26 mouse cellular contexts compared by ENCODE assay signal in the genomic region with DNA sequence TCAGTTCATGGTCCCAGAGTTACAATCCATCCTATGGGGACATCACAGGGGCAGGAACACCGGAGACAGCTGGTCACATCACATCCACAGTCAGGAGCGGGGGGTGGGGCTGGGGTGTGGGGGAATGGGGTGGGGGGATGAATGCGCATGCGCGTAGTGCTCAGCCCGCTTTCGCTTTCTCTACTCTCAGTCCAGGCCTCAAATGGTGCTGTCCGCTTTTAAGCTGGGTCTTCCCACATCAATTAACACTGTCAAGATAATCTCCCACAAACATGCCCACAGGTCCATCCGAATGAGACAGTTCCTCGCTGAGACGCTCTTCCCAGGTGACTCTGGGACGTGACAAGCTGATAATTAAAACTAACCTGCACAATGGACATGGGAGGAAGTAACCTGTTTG. TPM values are rescaled to one million over a fixed set of nuclear protein-coding genes. Genes with fewer than 3 reads are reported as not detected.
DNase-seq lines count a peak whose midpoint lies in the region; ATAC-seq lines count a peak whose summit lies in the region.
"Had no signal": no experiment of that assay in that cellular context is flagged by ENCODE, and none has a peak within 500 bp of the region (broad histone marks: within the 10 kb centered on the region; RNA-seq: fewer than 3 reads in every experiment).

No protein-coding gene starts in this region.

- H3K27ac ChIP-seq in hindbrain, embryonic 16.5 days (ENCODE audit: low read depth, low read length), result no peak overlapping the region
- no peak overlapping the region for H3K27ac ChIP-seq in hindbrain, embryonic 13.5 days
- H3K27ac ChIP-seq: embryonic facial prominence, embryonic 13.5 days; forebrain, embryonic 12.5 days; heart, embryonic 10.5 days; hindbrain, embryonic 12.5 days had no signal

- H3K9ac ChIP-seq in hindbrain, embryonic 16.5 days (ENCODE audit: low read depth, low read length), result 0 out of 2 replicates have a peak overlapping the region, but pooled peaks have one; percentile 1
- no peak overlapping the region for H3K9ac ChIP-seq in hindbrain, embryonic 13.5 days
- H3K9ac ChIP-seq: embryonic facial prominence, embryonic 13.5 days; forebrain, embryonic 12.5 days; hindbrain, embryonic 12.5 days had no signal

- no peaks in the 10 kb centered on the region for H3K4me1 ChIP-seq in hindbrain, embryonic 16.5 days (ENCODE audit: control insufficient read depth, insufficient read depth, low read depth, low read length)
- peaks cover 11% of the 10 kb centered on the region; the same call in 1 of the 2 replicates for H3K4me1 ChIP-seq in hindbrain, embryonic 13.5 days (replicated peaks)

- DNase-seq in thymus, postnatal 0 days (ENCODE audit: low spot score), result peak; percentile 33
- DNase-seq in thymus, postnatal 25 days, result no peak
- peak; percentile 55 for DNase-seq in induced T-regulatory cell, adult 2 months (ENCODE audit: low read depth)
- DNase-seq in left cerebral cortex, postnatal 25 days (ENCODE audit: low spot score in 2 of 2), result no peak
- DNase-seq in layer of hippocampus, postnatal 14 days (ENCODE audit: low spot score in 2 of 2), result no peak
- DNase-seq: adrenal gland, postnatal 25 days; B cell, adult 2 months; cerebellum, adult 18-20 months; cerebellum, adult 9-11 months; cerebellum, postnatal 36 days; gastrocnemius, postnatal 10 days; heart, adult 18-20 months; heart, postnatal 10 days; heart, postnatal 4 days had no signal

- no peaks in the 10 kb centered on the region for H3K9me3 ChIP-seq in hindbrain, embryonic 16.5 days (ENCODE audit: control insufficient read depth, low read length)
- H3K9me3 ChIP-seq in hindbrain, embryonic 13.5 days, result no peaks in the 10 kb centered on the region
- H3K9me3 ChIP-seq: heart, embryonic 10.5 days had no signal

- 71% methylated on average over 12 of the region's 12 CpGs for WGBS in hindbrain, embryonic 16.5 days
- 75% methylated on average over 12 of the region's 12 CpGs for WGBS in hindbrain, embryonic 13.5 days

- no peak overlapping the region for H3K4me2 ChIP-seq in hindbrain, embryonic 16.5 days (ENCODE audit: low read length)
- H3K4me2 ChIP-seq in hindbrain, embryonic 13.5 days, result no peak overlapping the region
- H3K4me2 ChIP-seq: embryonic facial prominence, embryonic 13.5 days; forebrain, embryonic 12.5 days; hindbrain, embryonic 12.5 days had no signal

- intact Hi-C loops in left cerebral cortex, postnatal 25 days (cut with DNase I), result loop anchor here (5.0 kb wide), 2 partner anchors 426 to 506 kb away; no protein-coding TSS in a partner anchor

- H3K4me3 ChIP-seq in hindbrain, embryonic 16.5 days (ENCODE audit: low read length), result no peak overlapping the region
- H3K4me3 ChIP-seq in hindbrain, embryonic 13.5 days, result no peak overlapping the region
- H3K4me3 ChIP-seq: embryonic facial prominence, embryonic 13.5 days; forebrain, embryonic 12.5 days; heart, embryonic 10.5 days; hindbrain, embryonic 12.5 days had no signal

- H3K36me3 ChIP-seq in hindbrain, embryonic 16.5 days (ENCODE audit: control insufficient read depth, insufficient read depth, low read length), result no peaks in the 10 kb centered on the region
- no peaks in the 10 kb centered on the region for H3K36me3 ChIP-seq in hindbrain, embryonic 13.5 days
- H3K36me3 ChIP-seq: embryonic facial prominence, embryonic 13.5 days; forebrain, embryonic 12.5 days; heart, embryonic 10.5 days; hindbrain, embryonic 12.5 days had no signal

- H3K27me3 ChIP-seq in hindbrain, embryonic 16.5 days (replicated peaks; ENCODE audit: control insufficient read depth, insufficient read depth, low read length), result no peaks in the 10 kb centered on the region
- no peaks in the 10 kb centered on the region for H3K27me3 ChIP-seq in hindbrain, embryonic 13.5 days
- H3K27me3 ChIP-seq: hindbrain, embryonic 12.5 days had no signal

- no peak for ATAC-seq in hindbrain, embryonic 16.5 days
- ATAC-seq in hindbrain, embryonic 13.5 days (ENCODE audit: low FRiP score), result no peak
- ATAC-seq: activated CD4-positive, CD25-positive, alpha-beta regulatory T cell, adult 4 months; forebrain, embryonic 16.5 days had no signal

RNA-seq across cellular contexts. Expression of gene Myl10, which starts 15.2 kb away (rescaled TPM):
- polyA plus RNA-seq in hindbrain, embryonic 16.5 days (2015; fragmentation: Nextera tagmentation; extraction: Ambion mirVana), result not detected in 2 replicates
- not detected in 2 replicates for polyA plus RNA-seq in hindbrain, embryonic 13.5 days (2015; fragmentation: Nextera tagmentation; extraction: Ambion mirVana)
- 21.7 and 24.2 TPM in 2 replicates for polyA plus RNA-seq in thymus, postnatal 0 days (2015; fragmentation: Nextera tagmentation; extraction: Ambion mirVana)
- total RNA-seq in left cerebral cortex, postnatal 25 days (2021), result not detected
- not detected for total RNA-seq in layer of hippocampus, postnatal 14 days (2021)
- total RNA-seq: adrenal gland, adult 18-20 months; adrenal gland, postnatal 25 days; ES-E14; heart, adult 18-20 months; heart, postnatal 10 days; heart, postnatal 4 days had no signal
- polyA plus RNA-seq: embryonic facial prominence, embryonic 13.5 days; forebrain, embryonic 12.5 days; forebrain, embryonic 16.5 days; frontal cortex, adult 2 months; heart, embryonic 10.5 days; heart, embryonic 14.5 days; hindbrain, embryonic 12.5 days had no signal

Comparison
In these comparisons a context has a peak if more than half of its experiments do, and no peak if none do; other contexts are left out.
1. DNase-seq: peak in thymus, postnatal 0 days (single experiment) and induced T-regulatory cell, adult 2 months (single experiment); none in thymus, postnatal 25 days (single experiment), left cerebral cortex, postnatal 25 days (0 of 2) and layer of hippocampus, postnatal 14 days (0 of 2).
2. RNA of gene Myl10, which starts 15.2 kb away (polyA plus RNA-seq): 21.7 to 24.2 TPM in thymus, postnatal 0 days; not detected in hindbrain, embryonic 16.5 days and not detected in hindbrain, embryonic 13.5 days; every median in the first group is over 10 times any median in the second.